Comparison of ENCODE assay signal across 8 mouse cellular contexts in genomic region chr4:109657021-109657850, GRCm38 (mm10). TPM values are rescaled to one million over a fixed set of nuclear protein-coding genes. Genes with fewer than 3 reads are reported as not detected.
DNase-seq lines count a peak whose midpoint lies in the region; ATAC-seq and TF ChIP-seq lines count a peak whose summit lies in the region.

No protein-coding gene starts in this region.

- H3K27ac ChIP-seq in heart, embryonic 10.5 days: no peak overlapping the region

- H3K9me3 ChIP-seq in heart, embryonic 10.5 days: no peaks in the 10 kb centered on the region

- H3K4me1 ChIP-seq in heart, embryonic 10.5 days: peaks cover 10% of the 10 kb centered on the region

- no peak for TF ChIP-seq CTCF in C2C12 (IDR thresholded peaks at IDR 0.05; ENCODE audit: control insufficient read depth, insufficient read depth, insufficient read length)

- no peaks in the 10 kb centered on the region for H3K27me3 ChIP-seq in C2C12 (ENCODE audit: control insufficient read depth, insufficient read depth, insufficient read length)
- peaks cover 90% of the 10 kb centered on the region for H3K27me3 ChIP-seq in heart, embryonic 10.5 days (ENCODE audit: insufficient read depth, poor library complexity, severe bottlenecking)

- H3K79me3 ChIP-seq in C2C12 (ENCODE audit: low read depth): peaks cover 6% of the 10 kb centered on the region

- peak; percentile 48 for ATAC-seq in activated CD4-positive, CD25-positive, alpha-beta regulatory T cell, adult 4 months

- H3K79me2 ChIP-seq in C2C12 (ENCODE audit: control insufficient read depth, insufficient read depth): peaks cover 13% of the 10 kb centered on the region

- peak overlapping the region; percentile 72 for H3ac ChIP-seq in C2C12 (ENCODE audit: control insufficient read depth, insufficient read length, low read depth)

- peak overlapping the region; percentile 21 for H3K4me3 ChIP-seq in C2C12 (ENCODE audit: insufficient read depth, poor library complexity, severe bottlenecking)
- H3K4me3 ChIP-seq in heart, embryonic 10.5 days: peak overlapping the region; percentile 55

- H3K36me3 ChIP-seq in C2C12 (ENCODE audit: control insufficient read depth, insufficient read depth): peaks cover 8% of the 10 kb centered on the region
- no peaks in the 10 kb centered on the region for H3K36me3 ChIP-seq in heart, embryonic 10.5 days

- peak; percentile 66 for DNase-seq in embryo, embryonic 10.5 days (ENCODE audit: low spot score)
- peak; percentile 79 for DNase-seq in heart, embryonic 10.5 days (ENCODE audit: low spot score)
- peak; percentile 22 to 57 for DNase-seq in kidney, adult 8-10 months
- peak; percentile 56 for DNase-seq in lung, postnatal 10 days
- DNase-seq in ovary, postnatal 36 days (ENCODE audit: low spot score): peak; percentile 63
- DNase-seq in c-Kit-positive CD71-positive TER-119-positive erythroid progenitor cells, embryonic 14.5 days (ENCODE audit: low spot score): no peak

- under 1% methylated on average over 53 of the region's 53 CpGs for WGBS in heart, embryonic 10.5 days

TF ChIP-seq in C2C12, 6 proteins besides CTCF, POLR2A, EP300 and RAD21:
- TF ChIP-seq USF1 (IDR thresholded peaks at IDR 0.05; ENCODE audit: low read depth) (no peak), MAX (IDR thresholded peaks at IDR 0.05) (no peak), MYOD1 (IDR thresholded peaks at IDR 0.05; ENCODE audit: control insufficient read depth, insufficient read length, low read depth) (no peak), CEBPB (IDR thresholded peaks at IDR 0.05; ENCODE audit: low read depth) (no peak), FOSL1 (IDR thresholded peaks at IDR 0.05; ENCODE audit: insufficient read depth, low read length, poor library complexity, severe bottlenecking) (no peak), MYOG (IDR thresholded peaks at IDR 0.05; ENCODE audit: control insufficient read depth, extremely low read depth, insufficient read length) (no peak)

RNA-seq across cellular contexts. Expression of gene Cdkn2c, which starts 9.8 kb away (rescaled TPM):
- polyA plus RNA-seq in C2C12 (2012; fragmentation: generic; extraction: Trizol): 21.6 TPM
- polyA plus RNA-seq in activated CD4-positive, CD25-positive, alpha-beta regulatory T cell, adult 4 months (2017; shearing (Covaris generic)): 10 to 100 TPM; 26.3 to 28.6 TPM
- polyA plus RNA-seq in heart, embryonic 10.5 days (2016; fragmentation: Nextera tagmentation; extraction: Ambion mirVana): 3.7 and 4.4 TPM in 2 replicates

RNA-seq across cellular contexts. Expression of gene Faf1, which starts 19.2 kb away (rescaled TPM):
- polyA plus RNA-seq in C2C12 (2012; fragmentation: generic; extraction: Trizol): 21.4 TPM
- polyA plus RNA-seq in activated CD4-positive, CD25-positive, alpha-beta regulatory T cell, adult 4 months (2017; shearing (Covaris generic)): 1 to 10 TPM; 3.7 to 5.0 TPM
- polyA plus RNA-seq in heart, embryonic 10.5 days (2016; fragmentation: Nextera tagmentation; extraction: Ambion mirVana): 24.7 and 27.0 TPM in 2 replicates
